Mouse (Mus musculus): Measurements from ENCODE around the gene Lor.

The Lor gene

GRCm38 (mm10) chr3:92083042-92083441 lies at the start of gene Lor:
TSS of gene Lor (minus strand) at chr3:92083142.
- DNase-seq (ENCODE audit: low spot score in 2 of 2), result no peak

DNA sequence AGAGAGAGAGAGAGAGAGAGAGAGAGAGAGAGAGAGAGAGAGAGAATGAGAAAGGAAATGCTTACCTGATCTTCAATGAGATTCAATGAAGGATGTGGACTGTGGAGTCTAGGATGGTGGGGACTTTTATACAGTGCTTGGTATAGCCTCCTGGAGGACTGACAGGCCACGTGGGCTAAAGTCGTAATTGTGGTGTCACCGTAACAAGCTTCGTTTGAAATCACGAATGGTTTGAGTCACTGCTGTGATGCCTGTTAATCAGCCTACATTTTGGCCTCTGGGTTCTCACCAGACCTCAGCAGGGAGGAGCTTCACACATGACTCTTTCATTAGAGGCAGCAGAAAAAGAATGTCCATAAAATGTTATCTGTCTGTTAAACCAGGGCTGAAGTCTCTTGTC lies 40.9 kb upstream of the Lor start, which contains the start of gene Prr9:
Prr9 (minus strand) TSS at position 101 of the 400 bp plus-strand sequence.
- DNase-seq (ENCODE audit: low spot score in 2 of 2), result no peak

DNA sequence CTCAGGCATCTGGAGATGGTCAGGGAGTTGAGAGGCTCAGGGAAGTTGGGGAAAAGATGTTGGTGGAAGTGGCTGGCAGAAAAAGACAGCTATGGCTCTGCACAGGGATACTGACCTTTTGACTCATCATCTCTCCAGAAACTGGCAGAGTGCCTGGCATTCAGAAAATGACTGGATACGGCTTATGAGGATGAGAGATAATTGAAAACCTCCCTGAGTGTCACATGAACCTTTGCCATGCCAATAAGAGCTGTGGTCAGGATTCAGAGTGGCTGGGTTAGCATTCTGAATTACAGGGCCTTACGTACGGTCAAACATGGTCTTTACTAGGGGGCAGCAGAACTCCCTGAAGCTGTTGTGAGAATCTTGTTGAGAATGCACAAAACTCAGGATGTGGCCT lies 38.0 kb upstream of the Lor start:
- no peak for DNase-seq (ENCODE audit: low spot score in 2 of 2)

- peak; percentile 8 to 26 for DNase-seq (ENCODE audit: low spot score in 2 of 2)
Observed at GRCm38 (mm10) chr3:92117930-92118329, 35.0 kb upstream of the Lor start.

DNA sequence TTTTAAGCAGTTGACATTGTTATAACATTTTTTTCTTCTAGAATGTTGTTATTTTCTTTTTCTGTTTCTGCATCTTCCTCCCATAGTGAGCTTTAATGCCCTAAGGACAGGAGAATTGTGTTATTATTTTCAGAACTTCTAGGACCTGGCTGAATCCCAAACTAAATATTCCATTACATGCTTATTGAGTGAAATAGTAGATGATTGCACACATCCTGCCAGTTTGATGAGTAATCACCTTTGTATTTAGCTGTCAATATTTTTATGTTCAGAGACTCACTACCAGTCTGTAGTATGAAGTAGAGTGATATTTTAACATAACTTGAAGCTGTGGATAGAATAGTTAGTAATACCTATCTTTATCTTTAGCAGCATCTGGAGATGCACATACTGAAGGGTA lies 28.6 kb upstream of the Lor start:
- DNase-seq (ENCODE audit: low spot score in 2 of 2), result no peak

GRCm38 (mm10) chr3:92110790-92111189 lies 27.8 kb upstream of the Lor start:
- DNase-seq (ENCODE audit: low spot score in 2 of 2), result no peak

GRCm38 (mm10) chr3:92106582-92106981 lies 23.6 kb upstream of the Lor start:
- DNase-seq (ENCODE audit: low spot score in 2 of 2), result peak; percentile 54 to 68

DNA sequence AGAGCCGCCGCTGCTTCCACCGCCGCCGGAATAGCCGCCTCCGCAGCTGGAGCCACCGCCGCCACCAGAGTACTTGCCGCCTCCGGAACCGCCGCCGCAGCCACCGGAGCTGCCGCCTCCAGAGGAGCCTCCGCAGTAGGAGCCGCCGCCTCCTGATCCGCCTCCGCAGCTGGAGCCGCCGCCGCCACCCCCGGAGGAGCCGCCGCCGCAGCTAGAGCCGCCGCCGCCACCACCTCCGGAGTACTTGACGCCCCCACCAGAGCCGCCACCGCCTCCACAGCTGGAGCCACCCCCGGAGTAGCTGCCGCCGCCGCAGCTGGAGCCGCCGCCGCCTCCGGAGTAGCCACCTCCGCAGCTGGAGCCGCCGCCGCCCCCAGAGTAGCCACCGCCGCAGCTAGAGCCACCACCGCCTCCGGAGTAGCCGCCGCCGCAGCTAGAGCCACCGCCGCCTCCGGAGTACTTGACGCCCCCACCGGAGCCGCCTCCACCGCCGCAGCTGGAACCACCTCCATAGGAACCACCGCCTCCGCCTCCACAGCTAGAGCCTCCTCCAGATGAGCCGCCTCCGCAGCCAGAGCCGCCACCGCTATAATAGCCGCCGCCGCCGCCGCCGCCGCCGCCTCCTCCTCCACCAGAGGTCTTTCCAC lies 1.5 kb downstream of the Lor start:
- DNase-seq (ENCODE audit: low spot score in 2 of 2), result peak; percentile 13 to 25

DNA sequence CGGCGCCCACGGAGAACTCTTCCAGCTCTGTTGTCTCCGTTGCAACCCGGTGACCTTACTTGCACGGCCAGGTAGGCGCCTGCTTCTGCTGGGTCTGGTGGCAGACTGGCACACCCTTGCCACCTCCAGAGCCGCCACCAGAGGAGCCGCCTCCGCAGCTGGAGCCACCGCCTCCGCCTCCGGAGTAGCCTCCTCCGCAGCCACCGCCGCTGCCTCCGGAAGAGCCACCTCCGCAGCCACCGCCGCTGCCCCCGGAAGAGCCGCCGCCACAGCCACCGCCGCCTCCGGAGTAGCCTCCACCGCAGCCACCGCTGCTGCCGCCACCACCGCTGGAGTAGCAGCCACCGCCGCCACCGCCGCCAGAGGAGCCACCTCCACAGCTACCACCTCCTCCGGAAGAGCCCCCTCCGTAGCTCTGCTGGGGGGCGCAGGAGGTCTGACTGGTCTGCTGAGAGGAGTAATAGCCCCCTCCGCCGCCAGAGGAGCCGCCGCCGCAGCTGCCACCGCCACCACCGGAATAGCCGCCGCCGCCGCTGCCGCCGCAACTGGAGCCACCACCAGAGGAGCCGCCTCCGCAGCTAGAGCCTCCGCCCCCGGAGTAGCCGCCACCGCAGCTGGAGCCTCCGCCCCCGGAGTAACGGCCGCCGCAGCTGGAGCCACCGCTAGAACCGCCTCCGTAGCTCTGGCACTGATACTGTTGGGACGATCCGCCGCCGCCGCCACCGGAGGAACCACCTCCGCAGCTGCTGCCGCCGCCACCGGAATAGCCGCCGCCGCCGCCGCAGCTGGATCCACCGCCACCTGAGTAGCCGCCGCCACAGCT lies 2.3 kb downstream of the Lor start:
- peak; percentile 56 to 57 for DNase-seq (ENCODE audit: low spot score in 2 of 2)

GRCm38 (mm10) chr3:92050382-92051054 lies 32.4 kb downstream of the Lor start:
- peak in 1 of 2 experiments; percentile 36 for DNase-seq (ENCODE audit: low spot score in 2 of 2)

DNA sequence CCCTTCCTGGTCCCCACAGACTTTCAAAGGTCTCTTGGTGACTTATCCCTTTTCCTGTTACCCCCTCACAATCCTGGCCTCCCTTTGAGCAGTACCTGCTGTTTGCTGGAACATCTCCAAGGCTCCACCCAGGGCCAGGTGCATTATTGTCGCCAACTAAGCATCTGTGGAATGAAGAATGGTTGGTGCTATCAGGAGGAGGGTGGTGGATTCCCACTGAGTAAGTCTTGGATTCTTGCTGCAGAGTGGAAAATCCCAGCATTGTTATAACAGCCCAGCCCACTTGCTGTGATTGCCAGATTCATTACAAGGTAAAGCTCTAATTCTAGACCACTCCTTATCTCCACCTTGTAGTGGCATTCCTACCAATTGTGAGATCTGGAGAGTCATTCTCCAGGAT lies 49.0 kb downstream of the Lor start:
- DNase-seq (ENCODE audit: low spot score in 2 of 2), result no peak

DNA sequence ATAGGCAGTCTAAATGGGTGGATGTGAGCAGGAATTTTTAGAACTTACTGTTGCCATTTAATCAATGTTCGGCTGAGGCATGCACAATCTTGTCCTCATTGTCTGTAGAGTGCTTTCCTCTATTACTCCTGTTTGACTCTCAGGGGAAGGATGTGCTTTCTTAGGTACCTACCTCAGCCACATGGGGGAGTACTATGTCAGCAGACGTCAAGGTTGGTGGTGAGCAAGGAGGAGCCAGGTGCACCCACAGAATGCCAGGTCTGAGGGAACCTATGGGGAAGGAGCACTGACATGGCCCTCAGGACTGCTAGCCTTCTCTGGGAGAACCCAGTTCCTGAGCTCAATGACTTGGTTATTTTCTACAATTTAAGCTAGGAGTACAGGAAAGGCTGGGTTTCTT lies 49.7 kb downstream of the Lor start:
- DNase-seq (ENCODE audit: low spot score in 2 of 2), result no peak

Measured in right cerebral cortex, adult 2 months (tissue).